Mouse (Mus musculus) kidney, postnatal 14 days (tissue): ENCODE results near the gene Atp2a3.

ENCODE experiments used
- DNase-seq: peaks from one replicate; pipeline ENCODE4 v3.0.0; 2022; ENCODE audit warnings: mixed read lengths

Atp2a3 gene

GRCm38 (mm10) chr11:72955339-72955974 is 5.5 kb upstream of the Atp2a3 start:
- DNase-seq, result no peak

DNA sequence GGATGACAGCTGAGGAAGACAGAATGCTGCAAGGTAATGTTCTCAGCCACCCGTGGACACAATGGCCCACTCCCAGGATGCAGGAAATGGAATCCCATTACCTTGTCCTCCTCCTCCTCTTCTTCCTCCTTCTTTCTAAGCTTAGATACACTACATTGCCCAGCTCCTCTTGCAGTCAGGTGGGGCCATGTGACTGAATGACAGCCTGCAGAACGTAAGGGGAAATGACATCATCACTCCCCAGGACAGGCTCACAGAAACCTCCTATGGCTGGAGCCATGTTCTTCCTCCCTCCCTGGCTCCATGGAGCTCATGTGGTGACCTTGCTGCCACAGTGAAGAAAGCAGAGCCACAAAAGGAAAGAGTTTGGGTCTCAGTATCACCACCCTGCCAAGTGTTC is 3.7 kb upstream of the Atp2a3 start:
- no peak for DNase-seq

- no peak for DNase-seq
Observed at GRCm38 (mm10) chr11:72959924-72960679, 867 bp upstream of the Atp2a3 start.

GRCm38 (mm10) chr11:72960723-72961071 is 272 bp upstream of the Atp2a3 start:
- no peak for DNase-seq

- DNase-seq, result no peak
Observed at GRCm38 (mm10) chr11:72962378-72962777, 1.4 kb downstream of the Atp2a3 start.

DNA sequence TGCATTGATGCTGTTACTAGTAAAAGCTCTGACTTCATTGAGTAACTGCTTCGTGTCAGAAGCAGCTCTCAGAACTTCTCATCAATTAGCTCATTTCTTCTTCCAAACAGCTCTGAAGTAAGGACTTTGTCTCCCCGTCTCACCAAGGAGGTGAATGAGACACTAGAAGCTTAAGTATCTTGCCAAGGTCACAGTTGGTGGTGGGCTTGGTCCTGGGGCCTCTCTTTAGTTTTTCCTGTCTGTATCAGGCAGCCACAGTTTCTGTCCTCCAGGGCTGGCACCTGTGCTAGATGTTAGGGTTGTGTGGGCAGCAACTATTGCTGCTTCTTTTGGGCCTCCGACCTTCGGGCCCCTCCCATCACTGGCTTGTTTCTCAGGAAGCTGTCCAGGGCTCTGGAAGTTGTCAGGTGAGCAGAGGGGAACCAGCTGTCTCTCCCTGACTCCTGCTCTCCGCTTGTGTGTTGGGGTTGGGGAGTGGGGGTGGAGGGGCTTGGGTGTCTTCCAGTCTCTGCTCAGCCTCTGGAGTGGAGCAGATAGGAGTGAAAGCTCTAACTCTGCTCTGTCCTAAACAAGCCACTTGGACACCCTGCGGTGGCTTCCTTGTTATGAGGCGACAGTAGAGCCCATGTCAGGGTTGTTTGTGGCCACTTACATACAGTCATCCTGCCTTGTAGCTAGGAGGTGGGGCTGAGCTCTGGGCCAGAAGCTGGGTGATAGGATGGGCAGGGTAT is 2.3 kb downstream of the Atp2a3 start:
- no peak for DNase-seq

DNA sequence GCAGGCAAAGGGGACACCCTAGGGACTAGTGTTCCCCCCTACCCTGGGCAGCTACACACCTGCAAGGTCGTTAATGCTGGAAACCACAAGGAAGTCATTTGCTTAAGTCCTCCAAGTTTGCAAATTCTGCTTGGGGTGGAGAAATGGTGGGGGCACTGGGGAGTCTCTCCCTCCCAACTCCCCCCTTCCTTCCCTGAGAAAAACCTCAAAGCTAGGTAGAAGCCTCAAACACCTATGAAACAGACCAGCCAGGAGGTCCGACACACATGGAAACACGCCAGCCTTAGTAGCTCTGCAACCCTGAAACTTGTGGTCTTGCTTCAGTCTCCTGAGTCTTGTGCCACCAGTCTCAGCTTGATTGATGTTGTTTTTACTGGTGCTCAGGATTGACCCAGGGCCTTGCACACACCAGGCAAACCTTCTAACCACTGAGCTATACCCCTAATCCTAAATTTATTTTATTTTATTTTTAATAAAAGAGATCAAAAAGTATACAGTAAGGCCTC is 2.9 kb downstream of the Atp2a3 start:
- no peak for DNase-seq

DNA sequence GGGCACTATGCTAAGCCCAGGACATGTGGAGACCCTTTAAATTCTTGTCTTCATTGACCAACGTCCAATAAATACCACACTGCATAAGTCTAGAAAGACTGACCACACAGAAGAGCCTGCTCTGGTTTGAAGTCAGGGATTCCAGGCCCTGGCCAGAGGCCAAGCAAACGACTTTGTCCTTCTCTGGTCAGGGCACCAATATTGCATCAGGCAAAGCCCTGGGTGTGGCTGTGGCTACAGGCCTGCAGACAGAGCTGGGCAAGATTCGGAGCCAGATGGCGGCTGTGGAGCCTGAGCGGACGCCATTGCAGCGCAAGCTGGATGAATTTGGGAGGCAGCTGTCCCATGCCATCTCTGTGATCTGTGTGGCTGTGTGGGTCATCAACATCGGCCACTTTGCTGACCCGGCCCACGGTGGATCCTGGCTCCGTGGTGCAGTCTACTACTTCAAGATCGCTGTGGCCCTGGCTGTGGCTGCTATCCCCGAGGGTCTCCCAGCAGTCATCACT is 14.1 kb downstream of the Atp2a3 start:
- DNase-seq, result no peak

DNA sequence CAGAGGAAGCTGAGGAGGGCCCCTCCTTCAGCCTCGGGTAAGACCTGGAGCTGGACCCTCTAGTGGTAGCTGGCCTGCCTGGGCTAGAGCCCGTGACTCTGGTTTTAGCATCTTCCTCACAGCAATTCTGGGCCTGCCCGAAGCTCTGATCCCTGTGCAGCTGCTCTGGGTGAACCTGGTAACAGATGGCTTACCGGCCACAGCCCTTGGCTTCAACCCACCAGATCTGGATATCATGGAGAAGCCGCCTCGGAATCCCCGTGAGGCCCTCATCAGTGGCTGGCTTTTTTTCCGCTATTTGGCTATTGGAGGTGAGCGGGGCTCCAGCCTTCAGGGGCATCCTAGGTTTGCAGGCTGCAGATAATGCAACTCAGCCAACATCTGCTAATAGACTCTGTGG is 21.5 kb downstream of the Atp2a3 start:
- no peak for DNase-seq

DNA sequence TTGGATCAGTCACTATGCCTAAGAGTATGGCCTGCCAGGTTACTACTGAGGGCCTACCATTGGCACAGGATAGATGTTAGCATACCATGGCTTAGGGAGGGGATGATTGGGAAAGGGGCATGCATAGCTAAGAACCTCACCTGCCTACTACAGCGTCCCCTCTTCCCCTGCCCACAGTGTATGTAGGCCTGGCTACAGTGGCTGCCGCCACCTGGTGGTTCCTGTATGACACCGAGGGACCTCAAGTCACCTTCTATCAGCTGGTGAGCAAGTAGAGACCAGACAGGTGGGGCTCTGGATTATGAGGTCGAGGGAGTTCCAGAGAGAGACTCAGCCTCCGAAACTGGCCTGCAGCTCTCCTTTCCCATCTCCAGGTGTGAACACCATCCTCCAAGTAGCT is 22.3 kb downstream of the Atp2a3 start:
- no peak for DNase-seq

GRCm38 (mm10) chr11:72986745-72987144 is 25.8 kb downstream of the Atp2a3 start:
- DNase-seq, result no peak

- DNase-seq, result no peak
Observed at GRCm38 (mm10) chr11:72987234-72987633, 26.3 kb downstream of the Atp2a3 start.

GRCm38 (mm10) chr11:72987807-72988206 is 26.8 kb downstream of the Atp2a3 start:
- DNase-seq, result no peak

DNA sequence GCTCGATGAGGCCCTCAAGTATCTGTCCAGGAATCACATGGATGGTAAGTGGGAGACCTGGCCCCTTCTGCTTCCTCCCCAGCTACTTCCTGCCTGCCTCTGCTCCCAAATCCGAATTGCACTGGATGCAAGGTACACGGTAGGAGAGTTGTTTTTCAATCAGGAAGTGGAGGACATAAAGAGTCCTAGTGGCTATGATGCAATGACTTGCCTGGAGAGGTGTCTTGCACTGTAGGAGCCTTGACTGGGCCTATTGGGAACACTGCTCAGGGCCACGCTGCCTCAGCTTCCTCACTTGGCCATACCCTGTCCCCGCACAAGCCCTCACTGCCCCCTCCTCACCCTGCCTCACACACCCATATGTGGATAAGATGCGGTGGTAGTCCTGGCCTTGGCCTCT is 28.1 kb downstream of the Atp2a3 start:
- DNase-seq, result no peak

DNA sequence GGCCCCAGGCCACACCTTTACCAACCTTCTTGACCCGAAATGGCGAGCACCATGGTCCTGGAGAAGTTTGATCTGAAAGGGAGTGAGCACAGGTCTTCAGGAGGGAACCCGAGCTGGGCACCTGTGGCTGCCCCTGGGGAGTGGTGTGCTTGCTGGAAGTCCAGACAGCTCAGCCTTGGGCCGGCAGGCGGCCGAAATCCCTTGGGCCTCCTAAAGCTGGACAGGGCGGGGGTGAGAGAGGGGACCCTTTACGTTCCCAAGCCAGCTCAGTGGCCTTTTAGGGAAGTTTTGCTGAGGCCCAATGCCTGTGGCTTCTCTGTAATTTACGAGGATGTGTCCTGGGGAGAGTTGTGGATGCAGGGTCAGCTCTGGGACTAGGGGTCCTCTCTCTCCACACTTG is 29.7 kb downstream of the Atp2a3 start:
- DNase-seq, result peak; percentile 41

- peak; percentile 56 for DNase-seq
Observed at GRCm38 (mm10) chr11:72991961-72992360, 31.0 kb downstream of the Atp2a3 start.

DNA sequence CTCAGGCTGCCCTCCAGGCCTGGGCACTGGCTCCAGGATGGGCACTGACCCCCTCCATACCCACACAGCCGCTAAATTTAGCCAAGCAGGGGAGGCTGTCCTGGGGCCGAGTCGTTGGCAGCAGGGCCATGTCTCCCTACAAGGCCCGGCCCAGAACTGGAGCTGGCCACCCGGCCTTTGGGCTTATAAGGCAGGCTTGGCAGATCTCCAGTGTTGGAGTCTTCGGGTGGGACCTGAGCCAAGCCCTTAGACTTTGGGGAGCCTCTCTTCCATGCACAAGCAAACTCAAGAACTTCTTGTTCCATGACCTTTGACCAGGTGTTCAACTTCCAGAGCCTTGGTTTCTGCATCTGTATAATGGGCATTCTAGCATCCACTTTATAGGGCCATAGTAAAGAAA is 35.4 kb downstream of the Atp2a3 start:
- no peak for DNase-seq

GRCm38 (mm10) chr11:72996781-72997180 is 35.8 kb downstream of the Atp2a3 start:
- no peak for DNase-seq

DNA sequence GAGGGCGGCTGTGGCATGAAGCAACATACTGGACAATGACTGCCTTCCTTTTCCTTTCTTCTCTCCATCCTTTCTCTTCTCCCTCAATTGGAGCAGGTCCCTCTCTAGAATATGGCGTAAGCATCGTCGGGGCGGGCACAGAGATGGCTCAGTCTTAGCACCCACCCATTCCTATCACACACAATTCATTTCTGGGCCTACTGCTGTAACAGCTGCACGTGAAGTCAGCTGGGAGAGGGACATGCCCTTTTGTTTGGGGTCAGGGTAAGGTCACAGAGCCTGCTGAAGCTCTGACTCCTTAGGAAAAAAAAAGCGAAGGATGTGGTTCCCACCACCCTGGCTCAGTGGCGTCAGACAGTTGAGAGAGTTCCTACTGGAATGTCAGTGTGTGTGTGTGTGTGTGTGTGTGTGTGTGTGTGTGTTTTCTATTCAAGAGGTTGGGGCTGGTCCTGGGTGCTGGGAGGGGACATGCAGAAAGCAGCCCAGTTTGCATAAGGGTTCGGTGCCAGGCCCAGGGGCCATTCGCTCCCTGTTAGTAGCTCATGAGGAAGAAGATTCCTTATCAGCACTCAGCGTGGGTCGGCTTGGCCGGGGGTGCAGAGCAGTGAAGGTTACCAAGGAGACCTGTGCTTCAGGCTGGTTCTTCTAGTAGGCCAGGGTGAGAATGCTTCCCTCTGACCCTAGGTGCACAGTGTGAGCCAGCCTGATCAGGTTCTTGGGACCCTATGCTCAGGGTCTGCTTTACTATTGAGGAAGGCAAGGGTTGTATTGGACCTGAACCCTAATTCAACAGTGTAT is 36.8 kb downstream of the Atp2a3 start:
- no peak for DNase-seq

- peak; percentile 48 for DNase-seq
Observed at GRCm38 (mm10) chr11:72998771-72999170, 37.8 kb downstream of the Atp2a3 start, which contains the start of gene P2rx1. TSS of gene P2rx1 (plus strand) at chr11:72999103.

- DNase-seq, result peak; percentile 84
Observed at GRCm38 (mm10) chr11:73001029-73001428, 40.1 kb downstream of the Atp2a3 start.

- peak; percentile 79 for DNase-seq
Observed at GRCm38 (mm10) chr11:73006377-73006776, 45.4 kb downstream of the Atp2a3 start.

GRCm38 (mm10) chr11:73007113-73007512 is 46.1 kb downstream of the Atp2a3 start:
- no peak for DNase-seq
